Mouse (Mus musculus) cerebellum, postnatal 4 days (tissue): ENCODE measurements around the gene Fance.
A peak's percentile ranks its signal among the peaks of the same experiment; 100 is the strongest.

Experiments used
- DNase-seq, 2 experiments: peaks; one replicate each; pipeline ENCODE4 v3.0.0; 2022; ENCODE audit warnings: low spot score in 2 of 2, mixed read lengths in 1 of 2

Fance gene

DNA sequence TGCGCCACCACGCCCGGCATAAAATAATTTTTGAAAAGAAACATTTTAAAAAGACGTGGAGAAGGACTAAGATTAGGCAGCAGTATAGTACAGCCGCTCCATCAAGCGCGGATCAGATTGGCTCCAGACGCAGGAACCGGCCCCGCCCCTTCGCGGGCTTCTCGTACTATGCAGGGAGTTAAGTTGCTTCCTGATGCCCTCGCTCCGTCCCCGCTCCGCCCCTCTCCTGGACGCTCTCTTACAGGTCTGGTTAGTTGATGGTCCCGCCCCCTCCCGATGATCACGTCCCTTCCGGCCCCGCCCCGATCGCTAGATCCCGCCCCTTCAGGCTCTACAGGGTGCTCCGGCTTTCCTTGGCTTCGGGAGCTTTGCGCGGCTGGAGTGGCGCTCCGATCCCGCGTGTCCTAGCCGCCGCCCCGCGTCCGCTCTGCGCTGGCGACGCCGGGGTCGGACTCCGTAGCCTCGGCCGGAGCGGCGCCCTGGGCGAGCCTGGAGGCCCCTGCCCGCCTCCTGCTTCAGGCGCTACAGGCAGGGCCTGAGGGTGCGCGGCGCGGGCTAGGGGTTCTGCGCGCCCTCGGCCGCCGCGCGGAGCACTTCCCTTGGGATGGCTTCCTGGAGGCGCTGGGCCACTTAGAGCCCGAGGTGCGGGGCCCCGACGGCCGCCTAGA, at the start of gene Fance:
Fance (plus strand) TSS at position 308 of the 668 bp plus-strand sequence.
- peak; percentile 77 to 93 for DNase-seq

DNA sequence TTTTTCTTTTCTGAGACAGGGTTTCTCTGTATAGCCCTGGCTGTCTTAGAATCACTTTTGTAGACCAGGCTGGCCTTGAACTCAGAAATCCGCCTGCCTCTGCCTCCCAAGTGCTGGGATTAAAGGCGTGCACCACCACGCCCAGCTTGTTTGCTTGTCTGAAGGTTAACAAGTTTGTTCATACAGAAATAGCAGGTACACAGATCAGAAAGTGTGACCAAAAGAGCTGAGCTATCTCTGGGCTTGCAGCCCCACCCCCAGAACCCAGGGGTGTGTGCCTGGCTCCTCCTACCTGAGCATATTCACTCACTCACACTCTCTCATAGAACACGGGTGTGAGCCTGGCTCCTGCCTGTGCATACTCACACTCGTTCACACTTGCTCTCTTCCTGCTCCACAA, 46.1 kb upstream of the Fance start:
- no peak for DNase-seq

DNA sequence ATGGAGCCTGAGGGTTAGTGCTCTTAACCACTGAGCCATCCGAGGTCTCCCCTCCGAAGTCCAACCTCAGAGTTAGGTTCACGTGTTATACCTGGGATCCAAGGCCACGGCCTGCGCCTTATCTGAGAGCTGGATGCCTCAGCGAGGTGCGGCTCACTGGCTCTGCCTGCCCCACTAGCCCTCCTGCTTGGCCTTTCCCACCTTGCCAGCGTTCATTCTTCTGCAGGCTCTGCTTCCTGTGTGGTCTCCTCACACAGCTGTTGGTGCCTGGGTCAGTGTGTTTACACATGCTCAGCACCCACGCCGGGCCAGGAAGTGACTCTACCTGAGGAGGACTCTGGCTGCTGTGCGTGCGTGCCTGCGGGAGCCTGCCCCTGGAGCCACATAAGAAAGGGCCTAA, 43.2 kb upstream of the Fance start:
- DNase-seq = no peak

DNA sequence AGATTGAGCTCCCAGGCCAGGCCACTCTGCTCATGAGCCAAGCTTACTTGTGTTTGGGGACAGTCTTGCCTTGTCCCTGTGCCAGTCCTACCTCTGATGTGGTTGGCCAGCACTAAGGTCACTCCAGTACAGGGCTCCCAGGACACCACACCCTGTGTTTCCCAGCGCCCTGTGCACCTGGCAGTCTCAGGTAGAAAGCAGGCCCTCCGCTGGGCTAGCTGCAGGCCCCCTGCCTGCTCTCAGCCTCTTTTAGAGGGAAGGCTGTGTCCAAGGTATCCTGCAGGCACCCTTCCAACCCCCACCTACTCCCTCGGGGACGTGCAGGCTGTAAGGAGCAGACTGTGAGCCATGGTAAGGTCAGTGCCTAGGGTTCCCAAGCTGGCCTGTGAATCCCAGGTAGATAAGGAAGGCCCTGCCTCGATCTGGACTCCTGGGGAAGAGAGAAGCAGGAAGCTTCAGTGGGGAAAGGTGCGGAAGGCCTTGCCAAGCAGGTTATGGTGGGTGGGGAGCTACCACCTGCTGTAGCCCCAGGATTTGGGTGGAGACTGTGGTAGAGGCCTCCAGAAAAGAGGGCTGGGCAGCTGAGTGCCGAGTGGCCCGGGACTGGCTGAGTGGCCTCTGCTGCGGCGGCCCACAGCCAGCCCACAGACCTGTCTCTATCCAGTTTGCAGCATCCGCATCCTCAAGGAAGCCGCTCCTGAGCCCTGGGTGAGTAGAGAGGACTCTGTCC, 41.6 kb upstream of the Fance start:
- no peak for DNase-seq

DNA sequence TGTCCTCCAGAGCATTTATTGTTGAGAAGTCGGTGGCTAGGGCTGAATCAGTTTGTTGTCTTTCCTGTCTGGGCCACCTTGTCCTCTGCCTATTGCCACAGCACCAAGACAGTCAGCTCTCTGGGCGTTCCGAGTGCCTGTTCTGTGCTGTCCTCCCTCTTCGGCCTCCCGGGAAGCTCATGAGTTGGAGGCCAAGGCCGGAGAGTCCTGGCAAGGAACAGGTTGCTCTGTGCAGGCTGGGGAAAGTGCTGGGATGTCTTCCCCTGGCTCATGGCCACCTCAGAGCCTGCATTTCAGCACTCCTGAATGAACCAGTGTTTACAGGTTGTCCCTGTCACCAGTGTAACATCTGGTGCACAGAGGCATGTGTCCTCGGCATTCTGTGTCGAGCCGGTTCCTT, 41.0 kb upstream of the Fance start:
- no peak for DNase-seq

DNA sequence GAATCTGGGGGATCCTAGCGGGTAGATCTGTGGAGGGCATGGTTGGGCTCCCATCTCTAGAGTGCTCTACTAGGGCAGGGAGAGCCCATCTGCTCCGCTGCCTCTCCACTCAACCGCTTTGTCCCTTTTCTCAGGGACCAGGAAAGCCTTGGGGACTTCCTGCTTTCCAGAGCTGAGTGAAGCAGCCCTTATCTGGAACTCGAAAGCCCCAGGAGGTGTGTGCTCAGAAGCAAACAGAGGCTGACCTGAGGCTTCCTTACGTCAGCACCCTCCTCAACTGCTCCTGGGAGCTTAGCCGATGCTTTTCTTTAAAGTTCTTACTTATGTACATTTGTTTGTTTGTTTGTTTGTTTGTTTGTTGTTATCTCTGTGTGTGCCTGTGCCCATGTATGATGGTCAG, 40.5 kb upstream of the Fance start:
- DNase-seq = no peak

DNA sequence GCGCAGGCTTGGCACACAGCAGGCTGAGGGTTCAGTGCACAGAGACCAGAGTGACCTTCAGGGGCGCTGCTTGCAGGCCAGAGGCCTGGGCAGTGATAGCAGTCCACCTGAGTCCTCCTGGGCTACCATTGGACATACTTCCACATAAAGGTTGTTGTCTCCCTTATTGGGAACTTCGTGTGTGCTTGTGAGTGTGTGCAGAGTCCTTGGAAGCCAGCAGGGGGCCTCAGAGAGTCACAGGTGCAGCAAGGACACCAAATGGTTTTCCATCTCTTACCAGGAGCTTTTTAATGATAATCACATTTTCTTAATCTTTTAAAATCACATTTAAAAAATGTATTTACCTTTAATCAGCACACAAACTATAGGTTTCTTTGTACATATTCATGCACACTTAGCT, 38.6 kb upstream of the Fance start:
- no peak for DNase-seq

DNA sequence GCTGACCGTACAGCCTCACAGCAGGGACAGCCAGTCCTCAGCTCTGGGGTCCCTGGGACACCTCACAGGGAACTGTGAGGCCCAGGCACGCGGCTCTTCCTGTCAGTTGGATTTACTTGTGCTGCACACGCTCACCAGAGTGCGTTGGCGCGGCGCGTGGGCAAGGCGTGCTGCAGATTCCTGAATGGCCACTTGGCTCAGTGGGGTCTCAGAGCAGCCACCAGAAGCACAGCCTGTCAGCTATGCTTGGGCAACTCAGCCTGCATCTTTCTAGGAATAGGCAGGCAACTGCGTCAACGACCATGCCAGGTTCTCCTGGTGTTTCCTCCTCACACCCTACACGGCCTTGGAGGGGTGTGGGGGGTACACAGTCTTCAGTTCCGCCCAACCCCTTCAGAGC, 36.1 kb upstream of the Fance start:
- no peak for DNase-seq

DNA sequence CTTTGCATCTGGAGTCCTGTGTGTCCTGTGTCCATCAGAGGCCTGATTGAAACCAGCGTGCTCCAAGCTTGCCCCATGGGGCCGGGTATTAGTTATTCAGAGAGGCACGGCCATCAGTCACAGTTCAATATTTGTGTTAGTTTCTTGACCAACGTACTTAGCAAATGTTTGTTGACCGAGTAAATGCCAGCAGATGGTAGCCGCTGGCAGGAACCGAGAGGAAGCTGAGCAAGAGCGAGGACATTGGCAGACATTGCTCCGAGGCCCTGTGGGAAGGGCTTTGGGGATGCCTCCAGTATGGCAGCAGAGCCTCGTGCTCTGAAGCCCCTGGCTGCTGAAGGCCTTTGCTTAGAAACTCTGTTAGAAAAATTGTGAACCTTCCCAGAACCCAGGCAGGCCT, 35.6 kb upstream of the Fance start:
- no peak for DNase-seq

DNA sequence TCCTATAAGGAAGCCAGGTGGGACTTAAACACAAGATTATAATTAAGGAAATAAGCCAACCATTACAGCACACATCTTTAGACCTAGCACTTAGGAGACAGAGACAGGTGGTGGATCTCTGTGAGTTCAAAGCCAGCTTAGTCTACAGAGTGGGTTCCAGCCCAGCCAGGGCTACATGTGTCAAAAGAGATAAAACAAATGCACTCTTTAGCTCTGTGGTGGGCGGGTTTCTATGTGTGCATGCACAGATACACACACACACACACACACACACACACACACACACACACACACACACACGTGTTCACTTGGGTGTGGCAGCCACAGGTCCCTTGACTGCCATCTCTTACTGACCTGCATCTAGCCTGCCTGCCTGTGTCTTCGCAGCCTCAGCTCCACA, 35.2 kb upstream of the Fance start:
- no peak for DNase-seq

DNA sequence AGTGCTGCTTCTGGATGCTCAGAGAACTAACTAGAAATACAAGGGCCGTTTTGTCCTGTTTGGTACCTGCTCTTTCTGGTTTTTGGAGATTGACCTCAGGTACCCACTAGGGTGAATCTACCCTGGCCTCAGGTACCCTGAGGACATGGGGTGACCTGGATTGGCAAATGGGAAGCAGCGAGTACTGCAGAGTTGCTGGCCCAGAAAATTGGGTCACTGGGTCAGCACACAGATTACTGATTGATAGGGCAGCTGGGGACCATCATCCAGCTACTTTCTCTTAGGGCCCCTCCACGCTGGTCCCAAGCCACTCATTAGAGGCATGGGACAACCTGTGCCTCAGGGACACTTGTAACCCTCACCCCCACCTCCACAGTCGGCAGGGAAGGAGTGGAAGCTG, 34.1 kb upstream of the Fance start:
- DNase-seq = no peak

DNA sequence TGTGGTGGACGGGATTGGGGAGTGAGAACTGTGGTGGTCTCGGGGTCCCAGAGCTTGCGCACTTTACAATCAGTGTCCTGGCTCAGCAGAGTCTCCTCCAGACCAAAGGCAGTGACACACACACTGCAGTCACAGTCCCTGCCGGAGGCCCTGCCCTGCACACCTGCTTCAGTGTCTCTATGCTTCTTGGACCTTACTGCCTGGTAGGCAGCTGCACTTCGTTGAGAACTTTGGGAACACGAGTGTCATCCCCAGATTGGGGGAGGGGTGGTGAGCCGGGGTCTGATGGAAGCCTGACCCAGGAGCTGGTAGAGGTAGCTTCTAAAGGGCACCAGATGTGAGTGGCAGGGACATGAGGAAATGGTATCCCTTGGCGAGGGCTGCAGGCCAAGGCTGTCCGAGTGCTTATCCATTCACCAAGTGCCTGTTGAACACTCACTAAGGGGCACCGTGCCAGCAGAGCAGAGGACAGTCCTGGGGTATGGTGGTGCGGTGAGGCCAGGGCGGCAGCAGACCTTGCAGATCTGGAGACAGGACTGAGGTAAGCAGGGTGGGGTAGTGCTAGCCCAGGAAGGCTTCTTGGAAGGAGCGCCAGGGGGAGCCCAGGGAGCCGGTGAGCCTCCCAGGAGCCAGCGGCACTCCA, 33.4 kb upstream of the Fance start:
- DNase-seq = no peak

DNA sequence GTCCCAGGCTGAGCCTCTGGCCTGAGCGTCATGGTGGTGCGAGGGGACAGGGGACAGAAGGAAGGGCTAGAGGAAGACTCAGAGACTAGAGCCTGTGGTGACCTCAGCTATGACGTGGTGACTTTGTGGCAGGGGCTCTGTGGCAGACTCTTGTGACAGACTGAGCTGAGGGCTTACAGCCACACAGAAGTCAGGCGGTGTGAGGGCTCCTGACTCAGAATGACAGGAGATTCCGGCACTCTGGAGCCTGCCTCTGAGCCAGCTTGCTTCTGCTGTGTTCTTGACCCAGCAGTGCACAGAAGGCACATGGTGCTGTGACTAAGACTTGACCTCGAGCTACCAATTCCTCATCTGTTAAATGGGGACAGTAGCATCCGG, 32.9 kb upstream of the Fance start:
- DNase-seq = no peak

DNA sequence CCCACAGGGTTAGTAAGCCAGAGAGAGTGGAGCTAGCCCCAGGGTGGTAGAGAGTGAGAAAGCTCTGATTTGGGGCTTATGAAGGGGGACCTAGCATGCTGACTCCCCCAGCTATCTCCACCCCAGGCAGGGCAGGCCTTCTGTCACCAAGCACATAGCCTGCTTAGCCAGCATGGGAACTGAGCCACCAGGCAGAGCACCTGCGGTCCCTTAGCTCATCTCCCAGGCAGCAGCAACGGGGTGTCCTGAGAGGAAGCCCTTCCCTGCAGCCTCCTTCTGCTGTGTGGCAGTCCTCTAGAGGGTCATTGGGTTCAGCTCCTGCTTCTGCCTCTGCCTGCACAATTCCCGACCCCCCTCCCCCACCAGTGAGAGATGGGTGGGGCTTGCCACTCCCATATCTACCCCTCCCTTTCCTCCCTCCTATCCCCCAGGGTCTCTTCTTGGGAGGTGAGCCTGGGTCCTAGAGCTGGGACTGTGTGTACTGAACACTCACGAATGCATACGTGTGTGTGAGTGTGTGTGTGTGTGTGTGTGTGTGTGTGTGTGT, 32.4 kb upstream of the Fance start:
- DNase-seq = no peak

DNA sequence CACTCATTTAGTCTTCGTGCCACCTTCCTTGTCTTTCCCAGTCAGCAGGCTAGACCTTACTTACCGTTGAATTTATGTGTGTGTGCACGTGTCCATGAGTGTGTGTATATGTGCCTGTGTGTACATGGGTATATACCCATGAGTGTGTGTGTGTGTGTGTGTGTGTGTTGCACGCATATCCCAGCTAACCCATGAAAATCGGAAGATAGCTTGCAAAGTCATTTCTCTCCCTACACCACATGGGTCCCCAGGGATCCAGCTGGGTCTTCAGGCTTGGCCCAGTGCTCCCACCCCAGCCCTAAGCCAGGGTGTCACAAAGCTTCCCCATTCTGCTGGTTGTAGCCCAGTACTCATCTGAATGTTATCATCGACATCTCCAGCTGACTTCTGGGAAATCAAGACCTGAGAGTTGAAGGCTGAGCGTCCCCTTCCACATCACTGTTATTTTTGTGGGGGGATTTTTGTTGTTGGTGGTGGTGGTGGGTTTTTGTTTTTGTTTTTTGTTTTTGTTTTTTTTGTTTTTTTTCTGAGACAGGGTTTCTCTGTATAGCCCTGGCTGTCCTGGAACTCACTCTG, 31.4 kb upstream of the Fance start:
- DNase-seq = no peak

DNA sequence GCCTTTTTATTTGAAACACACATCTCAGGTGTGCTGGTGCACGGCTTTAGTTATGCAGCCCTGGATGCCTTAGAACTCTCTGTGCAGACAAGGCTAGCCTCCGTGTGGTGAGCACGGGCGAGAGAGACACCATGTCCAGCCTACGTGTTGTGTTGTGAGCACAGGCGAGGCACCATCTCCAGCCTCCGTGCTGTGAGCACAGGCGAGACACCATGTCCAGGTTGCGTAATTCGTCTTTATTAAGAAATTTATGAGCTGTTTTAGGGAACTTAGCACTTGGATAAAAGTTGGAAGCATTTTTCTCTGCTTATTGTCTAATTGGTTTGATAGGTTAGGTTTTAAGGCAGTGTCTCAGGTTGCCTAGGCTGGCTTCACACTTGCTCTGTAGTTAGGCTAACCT, 30.1 kb upstream of the Fance start:
- no peak for DNase-seq

DNA sequence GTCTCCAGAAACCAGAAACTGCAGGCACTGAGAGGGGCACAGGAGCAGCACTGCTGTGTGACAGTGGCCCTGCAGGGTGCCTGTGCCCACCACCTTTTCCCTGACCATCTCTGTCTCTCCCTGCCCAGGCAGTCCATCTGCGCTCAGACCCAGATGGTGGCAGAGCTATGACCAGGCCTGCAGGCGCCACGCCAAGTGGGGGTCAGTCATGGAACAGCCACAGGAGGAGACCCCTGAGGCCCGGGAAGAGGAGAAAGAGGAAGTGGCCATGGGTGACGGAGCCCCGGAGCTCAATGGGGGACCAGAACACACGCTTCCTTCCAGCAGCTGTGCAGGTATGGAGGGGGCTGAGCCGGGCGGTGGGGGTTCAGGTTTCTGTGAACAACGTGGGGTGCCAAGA, 27.2 kb upstream of the Fance start:
- DNase-seq = no peak

DNA sequence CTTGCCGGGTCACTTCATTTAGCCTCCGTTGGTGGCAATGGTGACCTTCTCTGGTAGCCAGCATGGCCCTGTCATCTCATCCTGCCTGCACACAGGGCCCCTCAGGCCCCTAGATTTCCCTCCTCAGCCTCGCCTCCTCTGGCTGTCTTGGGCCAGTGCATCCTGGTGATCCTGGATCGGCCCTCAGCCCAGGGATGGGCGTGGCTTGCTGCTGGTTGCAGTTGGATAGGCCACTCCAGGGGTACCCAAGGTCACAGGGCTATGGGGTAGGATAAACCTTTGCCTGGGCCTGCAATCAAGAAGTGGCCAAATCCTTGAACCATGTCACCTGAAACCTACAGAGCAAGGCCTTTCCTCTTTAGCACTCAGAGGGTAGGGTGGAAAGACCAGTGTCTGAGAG, 26.4 kb upstream of the Fance start:
- DNase-seq = no peak

DNA sequence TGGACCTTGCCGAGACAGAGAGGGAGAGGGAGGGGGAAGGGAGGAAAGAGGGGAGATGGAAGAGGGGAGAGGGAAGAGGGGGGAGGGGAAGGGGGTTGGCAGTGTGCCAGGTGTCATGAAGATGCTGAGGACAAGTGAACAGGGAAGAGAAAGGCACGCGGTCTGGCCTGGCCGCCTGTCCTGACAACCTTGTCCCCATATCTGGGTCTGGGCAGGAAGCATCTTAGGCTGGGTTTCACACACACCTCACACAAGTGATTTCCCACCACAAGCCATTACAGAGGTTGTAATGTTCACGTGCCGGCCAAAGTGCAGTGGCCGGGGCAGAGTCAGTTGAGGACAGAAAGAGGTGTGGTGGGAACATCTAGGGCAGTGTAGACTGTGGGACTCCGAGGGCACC, 25.7 kb upstream of the Fance start:
- no peak for DNase-seq

DNA sequence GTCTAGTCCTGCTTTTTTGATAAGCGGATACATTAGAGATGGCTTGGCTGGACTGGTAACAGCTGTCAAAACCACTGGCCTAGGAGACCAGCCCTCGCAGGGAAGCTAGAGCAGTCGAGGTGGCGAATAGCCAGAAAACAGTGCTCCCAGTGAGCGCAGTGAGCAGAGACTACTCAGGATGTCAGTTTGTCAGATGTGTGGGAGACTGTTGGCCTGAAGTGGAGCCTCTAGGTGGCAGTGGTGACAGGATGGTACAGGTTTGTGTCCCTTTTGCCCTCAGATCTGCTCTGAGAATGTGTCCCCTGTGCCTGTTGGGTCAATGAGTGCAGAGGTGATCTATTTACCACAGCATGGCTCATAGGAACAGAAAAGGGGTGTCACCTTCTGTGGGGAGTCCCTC, 25.3 kb upstream of the Fance start:
- no peak for DNase-seq

DNA sequence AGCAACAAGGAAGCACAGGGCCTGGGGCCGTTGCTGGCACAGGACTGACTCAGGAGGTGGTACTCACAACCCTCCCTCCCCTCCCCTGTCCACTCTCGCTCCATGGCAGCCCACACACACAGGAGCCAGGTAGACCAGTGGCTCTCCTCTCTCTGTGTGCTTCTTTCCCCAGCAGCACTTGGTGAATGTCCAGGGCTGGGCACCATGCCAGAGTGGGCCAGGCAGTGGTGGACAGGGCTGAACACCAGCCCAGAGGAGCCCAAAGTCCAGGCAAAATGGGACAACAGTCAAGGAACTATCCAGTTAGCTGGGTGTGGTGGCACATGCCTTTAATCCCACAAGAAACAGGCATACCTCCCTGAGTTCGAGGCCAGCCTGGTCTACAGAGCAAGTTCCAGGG, 23.1 kb upstream of the Fance start:
- peak; percentile 48 to 62 for DNase-seq

DNA sequence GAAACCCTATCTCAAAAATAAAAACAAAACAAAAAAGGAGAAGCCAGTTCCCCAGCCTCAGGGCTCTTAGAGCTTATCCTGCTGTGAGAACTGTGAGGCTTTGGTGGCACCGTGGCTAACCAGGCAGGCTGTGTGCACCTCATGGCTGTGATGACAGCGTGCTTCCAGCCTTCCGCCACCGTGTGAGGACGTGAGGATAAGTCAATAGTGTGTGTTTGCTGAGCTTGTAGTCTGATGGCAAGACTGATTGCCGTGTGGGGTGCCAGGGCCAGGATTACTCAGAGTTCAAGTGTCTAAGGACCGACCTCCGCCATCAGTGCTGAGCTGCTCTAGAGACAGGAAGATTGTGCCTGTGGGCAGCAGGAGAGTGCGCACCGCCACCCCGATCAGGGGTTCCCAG, 22.6 kb upstream of the Fance start:
- no peak for DNase-seq

DNA sequence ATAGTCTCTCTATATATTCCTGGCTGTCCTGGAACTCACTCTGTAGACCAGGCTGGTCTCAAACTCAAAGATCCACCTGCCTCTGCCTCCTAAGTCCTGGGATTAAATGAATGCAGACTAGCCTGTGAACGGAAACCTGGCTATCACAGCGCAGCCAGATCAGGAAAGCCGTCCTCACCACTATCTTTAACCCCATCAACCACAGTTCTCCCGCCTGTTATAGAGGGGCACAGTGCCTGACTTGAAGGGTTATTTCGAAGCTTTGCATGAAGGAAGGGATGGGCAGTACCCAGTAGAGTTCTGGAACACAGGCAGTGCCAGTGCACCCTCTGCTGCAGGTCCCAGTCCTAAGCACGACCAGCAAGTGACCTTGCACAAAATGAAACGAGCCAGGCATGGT, 22.0 kb upstream of the Fance start:
- DNase-seq = no peak
